Mouse (Mus musculus) intestine, postnatal 0 days (tissue): ENCODE measurements at regions not wholly inside any gene's neighbourhood (a gene's known extent, or its start where the extent isn't known, plus 50 kb on each side); places are given as distances from the start of the nearest gene placed in this dataset.

Source experiments
- ATAC-seq: fragments of 200-750 bp; cut with Nextera tagmentation; 2 replicates; pipeline ENCODE4 v1.8.0; 2017; ENCODE audit warnings: mild to moderate bottlenecking, moderate TSS enrichment, moderate library complexity
- H3K27ac ChIP-seq: fragments of 300-500 bp; sonication (generic); 2 replicates; pipeline ENCODE4 v1.5.1; 2014; ENCODE audit warnings: mild to moderate bottlenecking, low read depth, low read length, moderate library complexity
- H3K27me3 ChIP-seq: fragments of 300-500 bp; sonication (generic); replicated peaks from 2 replicates; pipeline ENCODE4 v1.6.1; 2014; ENCODE audit warnings: low read length, mixed read lengths; ENCODE audit not compliant: control insufficient read depth, insufficient read depth
- H3K36me3 ChIP-seq: fragments of 300-500 bp; sonication (generic); 2 replicates; pipeline ENCODE4 v1.6.1; 2014; ENCODE audit warnings: mild to moderate bottlenecking, moderate library complexity; ENCODE audit not compliant: control insufficient read depth, insufficient read depth
- H3K4me1 ChIP-seq: fragments of 300-500 bp; sonication (generic); replicated peaks from 2 replicates; pipeline ENCODE4 v1.6.1; 2014; ENCODE audit warnings: antibody characterized with exemption, low read length, mixed read lengths; ENCODE audit not compliant: control insufficient read depth, insufficient read depth
- H3K4me2 ChIP-seq: fragments of 300-500 bp; sonication (generic); replicated peaks from 2 replicates; pipeline ENCODE4 v1.6.1; 2014; ENCODE audit warnings: low read depth, mild to moderate bottlenecking, moderate library complexity
- H3K4me3 ChIP-seq: fragments of 300-500 bp; sonication (generic); 2 replicates; pipeline ENCODE4 v1.5.1; 2014; ENCODE audit warnings: low read depth, low read length
- H3K9ac ChIP-seq: fragments of 300-500 bp; sonication (generic); 2 replicates; pipeline ENCODE4 v1.6.1; 2014; ENCODE audit warnings: mild to moderate bottlenecking, low read depth, low read length
- H3K9me3 ChIP-seq: fragments of 300-500 bp; sonication (generic); 2 replicates; pipeline ENCODE4 v1.6.1; 2016; ENCODE audit warnings: mixed run types; ENCODE audit not compliant: control insufficient read depth
- CTCF ChIP-seq: sonication (generic); IDR thresholded peaks from 2 replicates; pipeline ENCODE4 v1.5.1; 2016; ENCODE audit warnings: low read depth, mild to moderate bottlenecking, control low read depth, antibody characterized with exemption, moderate library complexity
- WGBS: fragments of 180-500 bp; shearing (Covaris S2); extraction: QIAGEN DNeasy Blood & Tissue Kit; methylation state at CpG from one replicate; pipeline ENCODE4 v1.1.7; 2014; 5-methylcytosine and 5-hydroxymethylcytosine counted together

GRCm38 (mm10) chr13:6306989-6307917 lies 240.7 kb upstream of the Pitrm1 start:
- 86% methylated on average over 7 of the region's 7 CpGs for WGBS

GRCm38 (mm10) chr13:6316201-6316600 lies 231.7 kb upstream of the Pitrm1 start:
- Histone ChIP-seq H3K9me3 (no peaks in the 10 kb centered on the region), H3K4me1 (no peaks in the 10 kb centered on the region), H3K27me3 (no peaks in the 10 kb centered on the region), H3K4me3 (no peak overlapping the region), H3K36me3 (no peaks in the 10 kb centered on the region), H3K9ac (no peak overlapping the region), H3K27ac (no peak overlapping the region), H3K4me2 (no peak overlapping the region)
- TF ChIP-seq CTCF = peak; percentile 28; the same call in 1 of the 2 replicates
- ATAC-seq = no peak

More at GRCm38 (mm10) chr13:6306989-6307917, 240.7 kb upstream of the Pitrm1 start:
- H3K9ac ChIP-seq = no peak overlapping the region
- H3K4me3 ChIP-seq = no peak overlapping the region
- no peaks in the 10 kb centered on the region for H3K36me3 ChIP-seq
- H3K9me3 ChIP-seq = no peaks in the 10 kb centered on the region
- TF ChIP-seq CTCF = no peak
- H3K4me1 ChIP-seq = no peaks in the 10 kb centered on the region
- H3K27me3 ChIP-seq = no peaks in the 10 kb centered on the region
- no peak overlapping the region for H3K27ac ChIP-seq
- no peak for ATAC-seq
- no peak overlapping the region for H3K4me2 ChIP-seq

GRCm38 (mm10) chr13:6323948-6324347 lies 224.0 kb upstream of the Pitrm1 start:
- no peaks in the 10 kb centered on the region for H3K4me1 ChIP-seq
- no peaks in the 10 kb centered on the region for H3K27me3 ChIP-seq
- H3K4me2 ChIP-seq = no peak overlapping the region
- no peaks in the 10 kb centered on the region for H3K36me3 ChIP-seq
- H3K27ac ChIP-seq = no peak overlapping the region
- H3K9ac ChIP-seq = no peak overlapping the region
- TF ChIP-seq CTCF = no peak
- no peaks in the 10 kb centered on the region for H3K9me3 ChIP-seq
- no peak for ATAC-seq
- WGBS = 75% methylated on average over 2 of the region's 2 CpGs
- no peak overlapping the region for H3K4me3 ChIP-seq

GRCm38 (mm10) chr13:6330320-6330950 lies 217.5 kb upstream of the Pitrm1 start:
- ATAC-seq = no peak
- Histone ChIP-seq H3K4me3 (no peak overlapping the region), H3K4me1 (no peaks in the 10 kb centered on the region), H3K36me3 (no peaks in the 10 kb centered on the region), H3K9ac (no peak overlapping the region), H3K27ac (no peak overlapping the region), H3K9me3 (no peaks in the 10 kb centered on the region), H3K4me2 (no peak overlapping the region), H3K27me3 (no peaks in the 10 kb centered on the region)
- no peak for TF ChIP-seq CTCF
- WGBS = 90% methylated on average over 3 of the region's 3 CpGs

GRCm38 (mm10) chr13:6340157-6340556 lies 207.8 kb upstream of the Pitrm1 start:
- WGBS = 75% methylated on average over 7 of the region's 7 CpGs
- no peak overlapping the region for H3K9ac ChIP-seq
- H3K27me3 ChIP-seq = no peaks in the 10 kb centered on the region
- TF ChIP-seq CTCF = no peak
- H3K36me3 ChIP-seq = no peaks in the 10 kb centered on the region
- no peak overlapping the region for H3K4me3 ChIP-seq
- no peak for ATAC-seq
- H3K4me1 ChIP-seq = no peaks in the 10 kb centered on the region
- no peaks in the 10 kb centered on the region for H3K9me3 ChIP-seq
- H3K27ac ChIP-seq = no peak overlapping the region
- no peak overlapping the region for H3K4me2 ChIP-seq

- whole genome bisulfite sequencing = 73% methylated on average over 3 of the region's 3 CpGs
- Histone ChIP-seq H3K4me3 (no peak overlapping the region), H3K9me3 (no peaks in the 10 kb centered on the region), H3K36me3 (no peaks in the 10 kb centered on the region), H3K4me1 (no peaks in the 10 kb centered on the region), H3K9ac (no peak overlapping the region), H3K4me2 (no peak overlapping the region), H3K27ac (no peak overlapping the region), H3K27me3 (no peaks in the 10 kb centered on the region)
- no peak for ATAC-seq
- TF ChIP-seq CTCF = no peak
Measured at GRCm38 (mm10) chr13:6341102-6341737, 206.7 kb upstream of the Pitrm1 start.
